Mouse (Mus musculus) E14TG2a.4 (cell line): ENCODE data around the gene Prss48.

Source experiments
- H3K27me3 ChIP-seq: 2 replicates; pipeline ENCODE4 v1.6.1; 2014; ENCODE audit warnings: low read length, control low read depth; ENCODE audit not compliant: insufficient read depth
- H3K36me3 ChIP-seq: 2 replicates; pipeline ENCODE4 v1.6.1; 2014; ENCODE audit warnings: low read length, control low read depth; ENCODE audit not compliant: insufficient read depth
- H3K4me1 ChIP-seq: replicated peaks from 2 replicates; pipeline ENCODE4 v1.6.1; 2014; ENCODE audit warnings: low read depth, low read length, control low read depth
- H3K4me3 ChIP-seq: replicated peaks from 2 replicates; pipeline ENCODE4 v1.5.1; 2014; ENCODE audit warnings: mild to moderate bottlenecking, low read length
- H3K9me3 ChIP-seq: 2 replicates; pipeline ENCODE4 v1.6.1; 2014; ENCODE audit warnings: low read length, control low read depth
- CTCF ChIP-seq: conservative IDR thresholded peaks from 2 replicates; pipeline ENCODE4 v1.5.1; 2014; ENCODE audit warnings: low read length
- NANOG ChIP-seq: IDR thresholded peaks from 2 replicates; pipeline ENCODE4 v1.6.1; 2014; ENCODE audit warnings: borderline replicate concordance, low read length, mixed read lengths
- POU5F1 ChIP-seq: IDR thresholded peaks from 2 replicates; pipeline ENCODE4 v1.6.1; 2014; ENCODE audit warnings: low read length, borderline replicate concordance

The Prss48 gene

GRCm38 (mm10) chr3:85950914-85951313 is 51.4 kb downstream of the Prss48 start:
- Histone ChIP-seq H3K36me3 (no peaks in the 10 kb centered on the region), H3K9me3 (no peaks in the 10 kb centered on the region), H3K4me1 (peaks cover 29% of the 10 kb centered on the region), H3K4me3 (no peak overlapping the region), H3K27me3 (no peaks in the 10 kb centered on the region)
- TF ChIP-seq POU5F1 (no peak), NANOG (no peak), CTCF (no peak)
